Comparison of ENCODE assay signal across 8 mouse cellular contexts in genomic region chr3:135485900-135486241, GRCm38 (mm10). TPM values are rescaled to one million over a fixed set of nuclear protein-coding genes. Genes with fewer than 3 reads are reported as not detected.
DNase-seq lines count a peak whose midpoint lies in the region; ATAC-seq and TF ChIP-seq lines count a peak whose summit lies in the region.

No protein-coding gene starts in this region.

- no peak for ATAC-seq in embryonic facial prominence, embryonic 11.5 days (replicated peaks; ENCODE audit: insufficient number of reproducible peaks, low FRiP score, low TSS enrichment, low read depth)
- ATAC-seq in intestine, postnatal 0 days = peak; percentile 14; the same call in 1 of the 2 replicates
- ATAC-seq in neural tube, embryonic 14.5 days (ENCODE audit: low read depth) = no peak

- no peak for TF ChIP-seq CTCF in liver, adult 2 months (IDR thresholded peaks at IDR 0.05; ENCODE audit: low read depth, low read length)
- TF ChIP-seq CTCF in intestine, postnatal 0 days (IDR thresholded peaks at IDR 0.05; ENCODE audit: low read depth) = no peak

- H3K9ac ChIP-seq in liver, adult 2 months (ENCODE audit: low read depth, low read length) = peak overlapping the region; percentile 70
- H3K9ac ChIP-seq in embryonic facial prominence, embryonic 11.5 days (replicated peaks; ENCODE audit: low read length) = peak overlapping the region; percentile 41
- peak overlapping the region; percentile 62 for H3K9ac ChIP-seq in intestine, postnatal 0 days (ENCODE audit: low read depth, low read length)
- H3K9ac ChIP-seq in neural tube, embryonic 14.5 days (replicated peaks; ENCODE audit: low read depth, low read length) = peak overlapping the region; percentile 43

- WGBS in liver, adult 2 months = under 1% methylated on average over 9 of the region's 9 CpGs
- 22% methylated on average over 9 of the region's 9 CpGs for WGBS in embryonic facial prominence, embryonic 11.5 days
- WGBS in intestine, postnatal 0 days = 4% methylated on average over 9 of the region's 9 CpGs
- 20% methylated on average over 9 of the region's 9 CpGs for WGBS in neural tube, embryonic 14.5 days

- H3K27me3 ChIP-seq in liver, adult 2 months (ENCODE audit: control insufficient read depth, insufficient read depth, low read length) = no peaks in the 10 kb centered on the region
- H3K27me3 ChIP-seq in embryonic facial prominence, embryonic 11.5 days (ENCODE audit: control insufficient read depth, insufficient read depth, low read length) = no peaks in the 10 kb centered on the region
- no peaks in the 10 kb centered on the region for H3K27me3 ChIP-seq in intestine, postnatal 0 days (replicated peaks; ENCODE audit: control insufficient read depth, insufficient read depth, low read length)
- no peaks in the 10 kb centered on the region for H3K27me3 ChIP-seq in neural tube, embryonic 14.5 days (ENCODE audit: control insufficient read depth, insufficient read depth, low read length)

- H3K79me2 ChIP-seq in liver, adult 2 months (ENCODE audit: control insufficient read depth, insufficient read depth, low read length) = peaks cover 8% of the 10 kb centered on the region; the same call in 1 of the 2 replicates

- H3K9me3 ChIP-seq in embryonic facial prominence, embryonic 11.5 days (replicated peaks; ENCODE audit: control insufficient read depth, low read length) = no peaks in the 10 kb centered on the region
- no peaks in the 10 kb centered on the region for H3K9me3 ChIP-seq in intestine, postnatal 0 days (ENCODE audit: control insufficient read depth)
- H3K9me3 ChIP-seq in neural tube, embryonic 14.5 days (ENCODE audit: control insufficient read depth, low read length) = no peaks in the 10 kb centered on the region

- no peaks in the 10 kb centered on the region; the same call in 1 of the 2 replicates for H3K36me3 ChIP-seq in liver, adult 2 months (ENCODE audit: control insufficient read depth, insufficient read depth, low read length)
- H3K36me3 ChIP-seq in embryonic facial prominence, embryonic 11.5 days (replicated peaks; ENCODE audit: control insufficient read depth, insufficient read depth, low read depth, low read length) = no peaks in the 10 kb centered on the region
- no peaks in the 10 kb centered on the region; the same call in 1 of the 2 replicates for H3K36me3 ChIP-seq in intestine, postnatal 0 days (ENCODE audit: control insufficient read depth, insufficient read depth)
- H3K36me3 ChIP-seq in neural tube, embryonic 14.5 days (ENCODE audit: control insufficient read depth, insufficient read depth, low read length) = no peaks in the 10 kb centered on the region

- no peak for TF ChIP-seq POLR2A in liver, adult 2 months (IDR thresholded peaks at IDR 0.05; ENCODE audit: extremely low read depth, insufficient read depth, low read length)

- peak; percentile 80 for DNase-seq in liver, adult 2 months (ENCODE audit: extremely low read depth, low read depth, low spot score)
- no peak for DNase-seq in liver
- DNase-seq in embryonic facial prominence, embryonic 11.5 days (ENCODE audit: low spot score) = no peak
- no peak for DNase-seq in layer of hippocampus, adult 9-11 months
- DNase-seq in right cerebral cortex, postnatal 4 days = no peak
- DNase-seq in cerebellum, postnatal 10 days = no peak

- H3K4me1 ChIP-seq in liver, adult 2 months (ENCODE audit: control insufficient read depth, insufficient read depth, low read length) = peaks cover 13% of the 10 kb centered on the region
- no peaks in the 10 kb centered on the region for H3K4me1 ChIP-seq in embryonic facial prominence, embryonic 11.5 days (ENCODE audit: control insufficient read depth, insufficient read depth, low read length)
- no peaks in the 10 kb centered on the region for H3K4me1 ChIP-seq in intestine, postnatal 0 days (replicated peaks; ENCODE audit: control insufficient read depth, insufficient read depth, low read length)
- H3K4me1 ChIP-seq in neural tube, embryonic 14.5 days (ENCODE audit: control insufficient read depth, insufficient read depth, low read length) = no peaks in the 10 kb centered on the region

- H3K4me2 ChIP-seq in embryonic facial prominence, embryonic 11.5 days (ENCODE audit: low read depth, low read length) = peak overlapping the region; percentile 88
- H3K4me2 ChIP-seq in intestine, postnatal 0 days (replicated peaks; ENCODE audit: low read depth) = peak overlapping the region; percentile 97
- H3K4me2 ChIP-seq in neural tube, embryonic 14.5 days (ENCODE audit: low read depth, low read length) = peak overlapping the region; percentile 91

- peak overlapping the region; percentile 62 for H3K4me3 ChIP-seq in liver, adult 2 months (ENCODE audit: insufficient read depth, low read depth, low read length)
- H3K4me3 ChIP-seq in embryonic facial prominence, embryonic 11.5 days (ENCODE audit: low read depth, low read length) = peak overlapping the region; percentile 50
- H3K4me3 ChIP-seq in intestine, postnatal 0 days (ENCODE audit: low read depth, low read length) = peak overlapping the region; percentile 83
- peak overlapping the region; percentile 55 for H3K4me3 ChIP-seq in neural tube, embryonic 14.5 days (ENCODE audit: low read depth, low read length)

- H3K27ac ChIP-seq in liver, adult 2 months (replicated peaks; ENCODE audit: insufficient read depth, low read depth, low read length) = peak overlapping the region; percentile 67
- H3K27ac ChIP-seq in embryonic facial prominence, embryonic 11.5 days (replicated peaks; ENCODE audit: low read depth, low read length) = no peak overlapping the region
- peak overlapping the region; percentile 30; the same call in 1 of the 2 replicates for H3K27ac ChIP-seq in intestine, postnatal 0 days (ENCODE audit: low read depth, low read length)
- H3K27ac ChIP-seq in neural tube, embryonic 14.5 days (ENCODE audit: low read depth, low read length) = no peak overlapping the region

RNA-seq across cellular contexts. Expression of gene Manba, which starts 0.5 kb away (rescaled TPM):
- total RNA-seq in liver, adult 2 months (2014; rRNA removed) = 14.2 and 14.7 TPM in 2 replicates
- polyA plus RNA-seq in liver, adult 2 months (2012; rRNA removed) = 3.7 and 3.8 TPM in 2 replicates
- polyA plus RNA-seq in embryonic facial prominence, embryonic 11.5 days (2014; fragmentation: Nextera tagmentation; extraction: Ambion mirVana) = 3.9 TPM in 2 replicates
- polyA plus RNA-seq in intestine, postnatal 0 days (2015; fragmentation: Nextera tagmentation; extraction: Ambion mirVana) = 18.6 and 20.9 TPM in 2 replicates
- polyA plus RNA-seq in neural tube, embryonic 14.5 days (2014; fragmentation: Nextera tagmentation; extraction: Ambion mirVana) = 6.5 and 7.9 TPM in 2 replicates

RNA-seq across cellular contexts. Expression of gene Ube2d3, which starts 47.9 kb away (rescaled TPM):
- 230 and 243 TPM in 2 replicates for total RNA-seq in liver, adult 2 months (2014; rRNA removed)
- polyA plus RNA-seq in liver, adult 2 months (2012; rRNA removed) = 210 and 283 TPM in 2 replicates
- 676 and 720 TPM in 2 replicates for polyA plus RNA-seq in embryonic facial prominence, embryonic 11.5 days (2014; fragmentation: Nextera tagmentation; extraction: Ambion mirVana)
- 383 and 404 TPM in 2 replicates for polyA plus RNA-seq in intestine, postnatal 0 days (2015; fragmentation: Nextera tagmentation; extraction: Ambion mirVana)
- 379 and 446 TPM in 2 replicates for polyA plus RNA-seq in neural tube, embryonic 14.5 days (2014; fragmentation: Nextera tagmentation; extraction: Ambion mirVana)

Comparison
In these comparisons a context has a peak if more than half of its experiments do, and no peak if none do; other contexts are left out.
1. H3K27ac ChIP-seq: peak in liver, adult 2 months (single experiment) and intestine, postnatal 0 days (single experiment); none in embryonic facial prominence, embryonic 11.5 days (single experiment) and neural tube, embryonic 14.5 days (single experiment).
2. Peak in every context shown above with its lines, with median percentiles within 50 percentile points of each other: H3K4me3 ChIP-seq, H3K9ac ChIP-seq and H3K4me2 ChIP-seq.